Mouse (Mus musculus): ENCODE data around the gene Man2c1. TPM values are rescaled to one million over a fixed set of nuclear protein-coding genes. Genes with fewer than 3 reads are reported as not detected.

The Man2c1 gene
- 99.3 and 110 TPM in 2 replicates for polyA plus RNA-seq (2012)

GRCm38 (mm10) chr9:57130577-57131433 is at the start of gene Man2c1:
Gene Man2c1 (plus strand): TSS chr9:57130690.

DNA sequence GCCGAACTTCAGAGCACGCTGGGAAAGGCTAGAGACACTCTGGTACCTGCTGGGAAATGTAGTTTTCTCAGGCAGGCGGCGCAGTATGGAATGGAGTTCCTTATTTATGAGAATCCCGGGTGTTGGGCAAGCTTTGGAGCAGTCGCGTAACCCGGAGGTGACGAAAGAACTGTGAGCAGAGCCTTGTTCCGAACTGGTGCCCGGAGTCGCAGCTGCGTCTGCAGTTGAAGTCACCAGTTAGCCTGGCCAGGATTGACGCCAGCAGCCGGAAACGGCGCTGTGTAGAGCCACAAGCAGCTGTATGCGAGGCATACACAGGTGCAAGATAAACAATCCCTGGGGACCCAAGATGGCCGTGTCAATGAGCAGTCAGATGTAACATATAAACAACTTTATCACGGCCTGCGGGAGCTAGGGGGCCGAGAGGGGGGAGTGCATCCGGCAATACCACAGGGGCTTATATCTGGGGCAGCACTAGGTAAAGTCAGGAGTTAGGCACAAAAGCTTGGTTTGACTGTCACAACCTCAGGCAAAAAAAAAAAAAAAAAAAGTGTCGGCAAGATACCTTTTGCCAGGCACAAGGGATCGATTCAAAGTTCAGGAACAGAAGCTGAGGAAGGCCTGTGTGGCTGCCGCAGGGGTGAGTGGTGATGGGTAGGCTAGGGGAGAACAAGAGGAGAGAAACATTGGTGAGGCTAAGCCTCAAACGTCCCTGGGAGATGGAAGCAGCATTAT is 17.8 kb downstream of the Man2c1 start, which contains the start of gene Neil1:
Gene Neil1 (minus strand): TSS at position 162 of the 735 bp plus-strand sequence.

GRCm38 (mm10) chr9:57158013-57158470 is 27.6 kb downstream of the Man2c1 start, which contains the start of gene Commd4:
Gene Commd4 (minus strand): TSS chr9:57158331.

Other genes with a start within 250 kb of the Man2c1 start
- 1.9 and 2.0 TPM in 2 replicates for gene Snx33, start 202.3 kb upstream of the Man2c1 start, polyA plus RNA-seq (2012)
- gene Imp3, start 193.2 kb upstream of the Man2c1 start, polyA plus RNA-seq (2012), result 71.9 and 81.0 TPM in 2 replicates
- gene Snupn, start 179.8 kb upstream of the Man2c1 start, polyA plus RNA-seq (2012), result 1.00 and 1.1 TPM in 2 replicates
- 24.6 and 34.3 TPM in 2 replicates for gene Ptpn9, start 135.8 kb upstream of the Man2c1 start, polyA plus RNA-seq (2012)
- 12.6 and 17.1 TPM in 2 replicates for gene Sin3a, start 58.6 kb upstream of the Man2c1 start, polyA plus RNA-seq (2012)
- gene Neil1, start 17.6 kb downstream of the Man2c1 start, polyA plus RNA-seq (2012), result 18.0 and 20.0 TPM in 2 replicates
- 46.9 and 50.6 TPM in 2 replicates for gene Commd4, start 27.6 kb downstream of the Man2c1 start, polyA plus RNA-seq (2012)
- gene Trcg1, start 105.9 kb downstream of the Man2c1 start, polyA plus RNA-seq (2012), result not detected in 2 replicates
- 178 and 209 TPM in 2 replicates for gene 1700017B05Rik, start 131.9 kb downstream of the Man2c1 start, polyA plus RNA-seq (2012)